Mouse (Mus musculus) ES-E14 (cell line): ENCODE data around the gene Nebl. TPM values are rescaled to one million over a fixed set of nuclear protein-coding genes. Genes with fewer than 3 reads are reported as not detected.

ENCODE experiments used
- DNase-seq: peaks from one replicate; pipeline ENCODE4 v3.0.0-alpha.2; 2013; ENCODE audit warnings: low read depth, low spot score
- H3K27ac ChIP-seq: 2 replicates; pipeline ENCODE4 v1.5.1; 2012; ENCODE audit warnings: low read depth, mild to moderate bottlenecking, low read length, moderate library complexity, mixed read lengths; ENCODE audit not compliant: poor library complexity, insufficient read depth, severe bottlenecking
- H3K36me3 ChIP-seq: 2 replicates; pipeline ENCODE4 v1.6.1; 2012; ENCODE audit warnings: mild to moderate bottlenecking, low read length, moderate library complexity, mixed read lengths; ENCODE audit not compliant: control insufficient read depth, poor library complexity, insufficient read depth, severe bottlenecking
- H3K4me1 ChIP-seq, 2 experiments: fragments of 150-350 bp in 1 of 2; sonication (generic) in 1 of 2; 2 replicates each; pipeline ENCODE4 v1.6.1; 2012; ENCODE audit warnings: low read length in 2 of 2, mild to moderate bottlenecking in 1 of 2, mixed read lengths in 1 of 2; ENCODE audit not compliant: control insufficient read depth in 2 of 2, insufficient read depth in 2 of 2, poor library complexity in 1 of 2
- H3K4me3 ChIP-seq, 2 experiments: fragments of 150-350 bp in 1 of 2; sonication (generic) in 1 of 2; 2 replicates each; pipeline ENCODE4 v1.5.1; 2012; ENCODE audit warnings: low read length in 2 of 2, low read depth in 1 of 2, mild to moderate bottlenecking in 1 of 2, mixed read lengths in 1 of 2; ENCODE audit not compliant: insufficient read depth in 1 of 2, poor library complexity in 1 of 2, severe bottlenecking in 1 of 2
- H3K9ac ChIP-seq: 2 replicates; pipeline ENCODE4 v1.6.1; 2012; ENCODE audit warnings: low read depth, mild to moderate bottlenecking, low read length, mixed read lengths; ENCODE audit not compliant: poor library complexity, insufficient read depth, severe bottlenecking
- H3K9me3 ChIP-seq: fragments of 150-350 bp; sonication (generic); 2 replicates; pipeline ENCODE4 v1.6.1; 2012; ENCODE audit warnings: low read depth, mild to moderate bottlenecking, low read length; ENCODE audit not compliant: control insufficient read depth, insufficient read depth
- CHD2 ChIP-seq: IDR thresholded peaks from 2 replicates; pipeline ENCODE4 v1.6.1; 2014; ENCODE audit warnings: mild to moderate bottlenecking, low read depth, low read length, inconsistent platforms
- HCFC1 ChIP-seq: IDR thresholded peaks from 2 replicates; pipeline ENCODE4 v1.6.1; 2012; ENCODE audit warnings: low read length, inconsistent platforms, borderline replicate concordance; ENCODE audit not compliant: insufficient read depth
- MAFK ChIP-seq: IDR thresholded peaks from 2 replicates; pipeline ENCODE4 v1.6.1; 2014; ENCODE audit warnings: mild to moderate bottlenecking, low read depth, low read length, inconsistent platforms; ENCODE audit not compliant: insufficient read depth
- ZC3H11A ChIP-seq: IDR thresholded peaks from 2 replicates; pipeline ENCODE4 v1.6.1; 2012; ENCODE audit warnings: low read depth, mild to moderate bottlenecking, inconsistent platforms, low read length, borderline replicate concordance
- ZNF384 ChIP-seq: IDR thresholded peaks from 2 replicates; pipeline ENCODE4 v1.6.1; 2012; ENCODE audit warnings: low read depth, low read length, inconsistent platforms
- in situ Hi-C, 2 experiments: fragments of 600-800 bp; cut with MboI; formaldehyde crosslinking; loops; one replicate each; pipeline ENCODE4 v1.15.1; 2025; ENCODE audit warnings: low sequenced_read_pairs in 2 of 2, inconsistent platforms in 1 of 2; ENCODE audit not compliant: unreplicated experiment in 2 of 2
- total RNA-seq: library from RNA; depleted of rRNA; stranded (reverse); fragments of 300-350 nt; gene quantifications from 2 replicates; pipeline ENCODE4 v1.2.3, GENCODE M21; 2012

Gene Nebl
- total RNA-seq, 1 experiment: 1.2 TPM

DNA sequence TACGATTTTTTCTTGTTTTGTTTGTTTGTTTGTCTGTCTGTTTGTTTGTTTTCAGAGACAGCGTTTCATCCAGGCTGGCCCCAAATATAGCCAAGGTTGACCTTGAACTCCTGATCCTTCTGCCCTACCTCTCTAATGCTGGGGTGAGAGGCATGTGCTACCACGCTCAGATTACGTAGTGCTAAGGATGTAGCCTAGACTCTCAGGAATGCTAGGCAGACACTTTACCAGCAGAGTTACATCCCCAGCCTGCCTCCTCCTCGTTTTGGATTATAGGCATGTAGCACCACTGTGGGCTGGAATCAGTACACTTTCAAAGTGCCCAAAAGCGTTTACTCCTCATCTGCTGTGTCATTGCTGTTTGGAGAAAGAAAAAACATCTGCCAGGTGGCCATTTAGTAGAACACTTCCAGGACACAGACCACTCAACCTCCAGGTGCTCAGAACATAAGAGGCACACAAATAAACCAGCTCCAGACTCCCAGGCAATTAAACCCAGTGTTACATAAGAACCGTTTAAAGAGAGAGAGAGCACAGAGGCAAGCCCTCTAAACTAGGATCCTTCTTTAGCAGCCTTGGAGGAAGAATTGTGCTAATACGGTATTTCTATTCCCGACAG, 16.0 kb downstream of the Nebl start:
- in situ Hi-C loops: no loop called here
- Histone ChIP-seq H3K36me3 (no peaks in the 10 kb centered on the region), H3K9me3 (no peaks in the 10 kb centered on the region), H3K9ac (no peak overlapping the region), H3K27ac (no peak overlapping the region), H3K4me3 (no peak overlapping the region), H3K4me1 (no peaks in the 10 kb centered on the region)
- DNase-seq: no peak
- TF ChIP-seq ZC3H11A: no peak

- H3K9me3 ChIP-seq: no peaks in the 10 kb centered on the region
- no peaks in the 10 kb centered on the region for H3K4me1 ChIP-seq
- H3K9ac ChIP-seq: no peak overlapping the region
- H3K4me3 ChIP-seq: 0 out of 4 replicates have a peak overlapping the region, but pooled peaks of 1 of the 2 experiments have one; percentile 10
- TF ChIP-seq CHD2 (no peak), HCFC1 (no peak), ZNF384 (0 out of 2 replicates have a peak, but pooled peaks have one; percentile 15), ZC3H11A (no peak), MAFK (no peak)
- H3K36me3 ChIP-seq: no peaks in the 10 kb centered on the region
- H3K27ac ChIP-seq: no peak overlapping the region
- in situ Hi-C loops: no loop called here
- no peak for DNase-seq
Observed at GRCm38 (mm10) chr2:17714661-17715060, 16.6 kb downstream of the Nebl start.

- no peak overlapping the region for H3K4me3 ChIP-seq
- H3K36me3 ChIP-seq: no peaks in the 10 kb centered on the region
- DNase-seq: no peak
- H3K27ac ChIP-seq: no peak overlapping the region
- no peaks in the 10 kb centered on the region for H3K4me1 ChIP-seq
- no peaks in the 10 kb centered on the region for H3K9me3 ChIP-seq
- TF ChIP-seq ZC3H11A (no peak), CHD2 (no peak)
- in situ Hi-C loops: no loop called here
- H3K9ac ChIP-seq: no peak overlapping the region
Observed at GRCm38 (mm10) chr2:17714124-17714523, 17.1 kb downstream of the Nebl start.

DNA sequence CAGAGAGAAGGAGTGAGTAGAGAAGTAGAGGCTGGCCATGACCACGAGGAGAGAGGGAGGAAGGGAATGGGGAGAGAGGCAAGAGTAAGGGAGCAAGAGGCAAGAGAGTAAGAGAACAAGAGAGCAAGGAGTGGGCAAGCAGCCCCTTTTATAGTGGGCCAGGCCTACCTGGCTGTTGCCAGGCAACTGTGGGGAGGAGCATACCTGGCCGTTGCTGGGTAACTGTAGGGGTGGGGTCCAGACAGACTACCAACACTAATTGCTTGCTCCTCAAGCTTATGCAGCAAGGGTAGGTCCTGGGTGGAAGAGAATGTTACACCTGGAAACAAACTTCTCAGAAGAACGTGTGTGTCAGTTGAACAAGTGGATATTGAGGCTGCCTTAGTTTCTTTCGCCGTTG, 20.0 kb downstream of the Nebl start:
- Histone ChIP-seq H3K27ac (no peak overlapping the region), H3K4me3 (no peak overlapping the region), H3K9me3 (no peaks in the 10 kb centered on the region), H3K9ac (no peak overlapping the region), H3K4me1 (no peaks in the 10 kb centered on the region), H3K36me3 (no peaks in the 10 kb centered on the region)
- in situ Hi-C loops: no loop called here
- no peak for TF ChIP-seq ZNF384
- TF ChIP-seq CHD2: no peak
- TF ChIP-seq MAFK: no peak
- no peak for TF ChIP-seq ZC3H11A
- no peak for TF ChIP-seq HCFC1
- DNase-seq: no peak

DNA sequence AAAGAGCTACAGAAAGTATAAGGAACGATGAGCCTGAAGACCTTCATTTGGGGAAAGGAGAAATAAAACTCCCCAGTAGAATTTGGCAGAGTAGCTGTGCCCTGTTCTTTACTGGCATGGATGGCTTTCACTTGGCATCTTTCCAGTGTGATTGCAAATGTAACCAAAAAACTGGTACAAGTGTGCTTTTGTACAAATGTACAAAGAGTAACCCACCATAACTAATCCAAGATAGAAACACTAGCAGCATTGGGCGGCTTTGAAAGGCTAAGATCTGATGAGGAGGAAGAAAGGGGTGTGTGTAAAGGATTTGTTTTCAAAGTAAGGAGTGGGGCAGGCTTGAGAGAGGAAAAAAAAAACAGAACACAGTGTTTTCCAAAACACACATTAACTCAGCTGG, 21.2 kb downstream of the Nebl start:
- no peak for DNase-seq
- in situ Hi-C loops: no loop called here
- Histone ChIP-seq H3K9me3 (no peaks in the 10 kb centered on the region), H3K4me3 (no peak overlapping the region), H3K27ac (no peak overlapping the region), H3K36me3 (no peaks in the 10 kb centered on the region), H3K4me1 (no peaks in the 10 kb centered on the region), H3K9ac (no peak overlapping the region)
- TF ChIP-seq HCFC1: no peak
